Mouse (Mus musculus) thymus, adult 2 months (tissue): ENCODE results near the gene Pip4k2c. TPM values are rescaled to one million over a fixed set of nuclear protein-coding genes. Genes with fewer than 3 reads are reported as not detected.
A peak's percentile ranks its signal among the peaks of the same experiment; 100 is the strongest.

Experiments used
- DNase-seq: peaks from one replicate; pipeline ENCODE4 v3.0.0; 2021
- H3K27ac ChIP-seq: fragments of 200-500 bp; 2 replicates; pipeline ENCODE4 v1.5.1; 2012; ENCODE audit warnings: low read length, control low read depth; ENCODE audit not compliant: control insufficient read depth, insufficient read depth
- H3K27me3 ChIP-seq: fragments of 200-500 bp; 2 replicates; pipeline ENCODE4 v1.6.1; 2012; ENCODE audit warnings: mild to moderate bottlenecking, low read length, moderate library complexity, mixed read lengths; ENCODE audit not compliant: control insufficient read depth, insufficient read depth
- H3K36me3 ChIP-seq: fragments of 200-500 bp; 2 replicates; pipeline ENCODE4 v1.6.1; 2012; ENCODE audit warnings: mild to moderate bottlenecking, low read length, moderate library complexity; ENCODE audit not compliant: control insufficient read depth, insufficient read depth
- H3K4me1 ChIP-seq: fragments of 200-500 bp; replicated peaks from 2 replicates; pipeline ENCODE4 v1.6.1; 2012; ENCODE audit warnings: low read length; ENCODE audit not compliant: control insufficient read depth, insufficient read depth
- H3K4me3 ChIP-seq: fragments of 200-500 bp; 2 replicates; pipeline ENCODE4 v1.5.1; 2012; ENCODE audit warnings: mild to moderate bottlenecking, low read length, control low read depth, moderate library complexity; ENCODE audit not compliant: control insufficient read depth, insufficient read depth
- CTCF ChIP-seq: fragments of 200-500 bp; IDR thresholded peaks from 2 replicates; pipeline ENCODE4 v1.5.1; 2012; ENCODE audit warnings: mild to moderate bottlenecking, control low read depth, low read length, moderate library complexity, borderline replicate concordance; ENCODE audit not compliant: control insufficient read depth, poor library complexity, insufficient read depth; ENCODE audit errors: extremely low read depth
- POLR2A ChIP-seq: fragments of 200-500 bp; IDR thresholded peaks from 2 replicates; pipeline ENCODE4 v1.6.1; 2012; ENCODE audit warnings: mild to moderate bottlenecking, low read length, control low read depth, moderate library complexity; ENCODE audit not compliant: control insufficient read depth, poor library complexity, insufficient read depth; ENCODE audit errors: extremely low read depth
- WGBS: fragments of 180-500 bp; shearing (Covaris S2); methylation state at CpG from one replicate; pipeline ENCODE4 v1.1.7; 2018; 5-methylcytosine and 5-hydroxymethylcytosine counted together
- polyA plus RNA-seq: library from polyadenylated mRNA; depleted of rRNA; stranded (reverse); fragments of >200 nt; gene quantifications from 2 replicates; pipeline ENCODE4 v1.2.3, GENCODE M21; 2012

Gene Pip4k2c
- polyA plus RNA-seq, 1 experiment, result 36.1 TPM

GRCm38 (mm10) chr10:127213704-127214421, 2.5 kb upstream of the Pip4k2c start:
- no peak for DNase-seq
- Histone ChIP-seq H3K27ac (no peak overlapping the region), H3K27me3 (no peaks in the 10 kb centered on the region), H3K4me3 (no peak overlapping the region), H3K36me3 (no peaks in the 10 kb centered on the region), H3K4me1 (peaks cover 15% of the 10 kb centered on the region)
- TF ChIP-seq POLR2A, result no peak
- no peak for TF ChIP-seq CTCF
- WGBS, result 96% methylated on average over 13 of the region's 13 CpGs

DNA sequence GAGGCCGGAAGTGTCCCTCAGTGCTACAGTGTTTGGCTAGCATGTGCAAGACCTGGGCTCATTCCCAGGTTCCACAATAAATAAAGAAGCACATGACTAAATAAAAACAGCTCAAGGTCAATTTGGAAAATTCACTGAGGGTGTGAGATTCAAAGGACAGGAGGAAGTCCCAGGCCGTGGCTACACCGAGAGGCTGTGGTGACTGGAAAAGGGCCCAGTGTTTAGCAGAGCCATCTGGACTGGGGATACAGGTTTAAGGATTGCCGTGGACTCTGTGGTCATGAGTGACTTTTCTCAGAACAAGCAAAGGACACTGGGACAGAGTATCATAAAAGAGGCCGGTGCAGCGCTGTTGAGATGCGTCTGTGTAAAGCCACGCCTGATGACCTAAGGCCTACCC, 1.9 kb upstream of the Pip4k2c start:
- no peak overlapping the region for H3K27ac ChIP-seq
- H3K4me3 ChIP-seq, result no peak overlapping the region
- no peak for TF ChIP-seq CTCF
- no peak for TF ChIP-seq POLR2A
- peaks cover 15% of the 10 kb centered on the region for H3K4me1 ChIP-seq
- H3K27me3 ChIP-seq, result no peaks in the 10 kb centered on the region
- DNase-seq, result no peak
- 95% methylated on average over 8 of the region's 8 CpGs for WGBS
- H3K36me3 ChIP-seq, result no peaks in the 10 kb centered on the region

- H3K4me1 ChIP-seq, result peaks cover 15% of the 10 kb centered on the region
- H3K4me3 ChIP-seq, result peak overlapping the region; percentile 83
- TF ChIP-seq POLR2A (no peak), CTCF (no peak)
- H3K27me3 ChIP-seq, result no peaks in the 10 kb centered on the region
- DNase-seq, result no peak
- 2% methylated on average over 25 of the region's 25 CpGs for WGBS
- H3K36me3 ChIP-seq, result no peaks in the 10 kb centered on the region; the same call in 1 of the 2 replicates
- H3K27ac ChIP-seq, result no peak overlapping the region
Observed at GRCm38 (mm10) chr10:127210961-127211405, 402 bp downstream of the Pip4k2c start.

DNA sequence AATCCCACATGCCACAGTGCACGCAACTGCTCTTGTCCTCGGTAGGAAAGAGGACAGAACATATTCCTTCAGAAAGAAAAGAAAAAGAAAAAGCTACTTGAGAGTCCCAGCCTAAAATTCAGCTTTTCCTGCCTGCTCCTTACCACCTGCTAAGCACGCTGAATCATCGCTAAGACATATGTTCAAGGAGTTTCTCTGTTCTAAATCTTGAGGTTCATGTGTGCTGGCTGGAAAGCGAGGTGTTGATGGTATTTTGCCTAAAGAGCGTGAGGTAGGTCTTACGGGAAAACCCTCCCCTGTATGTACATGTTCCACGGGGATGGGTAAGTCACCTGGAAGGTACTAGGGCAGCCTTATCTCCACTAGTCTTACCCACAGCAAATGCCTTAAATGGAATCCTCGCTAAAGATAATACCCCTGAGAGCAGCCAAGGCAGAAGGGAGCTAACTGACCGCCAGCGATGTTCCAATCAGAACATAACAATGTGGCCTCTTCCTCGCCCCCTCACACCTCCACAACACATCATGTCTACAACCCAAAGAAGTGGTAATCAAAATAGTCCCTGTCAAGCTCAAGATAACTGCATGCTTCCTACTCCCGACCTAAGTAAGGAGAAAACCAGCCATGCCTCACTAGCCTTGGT, 1.3 kb downstream of the Pip4k2c start:
- peaks cover 8% of the 10 kb centered on the region; the same call in 1 of the 2 replicates for H3K36me3 ChIP-seq
- no peak for DNase-seq
- H3K27ac ChIP-seq, result no peak overlapping the region
- no peaks in the 10 kb centered on the region for H3K27me3 ChIP-seq
- WGBS, result 96% methylated on average over 13 of the region's 13 CpGs
- TF ChIP-seq CTCF (no peak), POLR2A (no peak)
- no peak overlapping the region for H3K4me3 ChIP-seq
- H3K4me1 ChIP-seq, result peaks cover 15% of the 10 kb centered on the region

DNA sequence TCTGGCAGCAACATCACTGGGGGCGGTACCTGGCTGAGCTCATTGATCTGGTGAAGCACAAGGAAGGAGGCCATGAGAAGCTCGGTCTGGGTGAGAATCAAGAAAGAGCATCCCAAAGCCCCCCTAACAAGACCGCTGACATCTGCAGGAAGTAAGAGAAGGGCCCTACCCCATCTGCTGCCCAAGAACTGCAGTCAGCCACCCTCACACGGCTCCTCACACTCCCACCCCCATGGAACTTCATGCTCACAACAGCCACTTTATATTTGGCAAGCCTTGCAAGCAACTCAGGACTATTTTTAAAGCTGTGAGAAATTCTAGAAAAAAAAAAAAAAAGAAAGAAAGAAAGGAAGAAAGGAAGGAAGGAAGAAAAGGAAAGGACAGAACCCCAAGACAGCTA, 2.5 kb downstream of the Pip4k2c start:
- Histone ChIP-seq H3K27me3 (no peaks in the 10 kb centered on the region), H3K4me1 (peaks cover 15% of the 10 kb centered on the region), H3K36me3 (peaks cover 12% of the 10 kb centered on the region; the same call in 1 of the 2 replicates), H3K4me3 (no peak overlapping the region), H3K27ac (no peak overlapping the region)
- TF ChIP-seq POLR2A, result no peak
- TF ChIP-seq CTCF, result no peak
- no peak for DNase-seq
- WGBS, result 87% methylated on average over 4 of the region's 4 CpGs

GRCm38 (mm10) chr10:127205373-127205772, 6.0 kb downstream of the Pip4k2c start:
- Histone ChIP-seq H3K27me3 (no peaks in the 10 kb centered on the region), H3K4me3 (no peak overlapping the region), H3K27ac (no peak overlapping the region), H3K4me1 (peaks cover 4% of the 10 kb centered on the region), H3K36me3 (peaks cover 12% of the 10 kb centered on the region; the same call in 1 of the 2 replicates)
- TF ChIP-seq CTCF (no peak), POLR2A (no peak)
- WGBS, result 96% methylated on average over 10 of the region's 10 CpGs
- no peak for DNase-seq

GRCm38 (mm10) chr10:127204589-127204988, 6.8 kb downstream of the Pip4k2c start:
- Histone ChIP-seq H3K27me3 (no peaks in the 10 kb centered on the region), H3K36me3 (peaks cover 12% of the 10 kb centered on the region; the same call in 1 of the 2 replicates), H3K4me3 (no peak overlapping the region), H3K27ac (no peak overlapping the region), H3K4me1 (0 out of 2 replicates have a peak, but pooled peaks cover 3% of the 10 kb centered on the region)
- WGBS, result 95% methylated on average over 5 of the region's 5 CpGs
- no peak for TF ChIP-seq POLR2A
- TF ChIP-seq CTCF, result no peak
- DNase-seq, result no peak
